Mouse (Mus musculus) left cerebral cortex, adult 2 months (tissue): ENCODE data around the gene Wars. TPM values are rescaled to one million over a fixed set of nuclear protein-coding genes. Genes with fewer than 3 reads are reported as not detected.
"Not testable (repeated sequence)": the region's sequence is repeated elsewhere in the genome, so short reads cannot be mapped to it uniquely, and the experiment has no call there.

Experiments used
- DNase-seq, 2 experiments: peaks; one replicate each; pipeline ENCODE4 v3.0.0; 2021 to 2022; ENCODE audit warnings: low spot score in 2 of 2, mixed read lengths in 1 of 2; ENCODE audit errors: extremely low spot score in 1 of 2
- H3K27ac ChIP-seq: fragments of 200-600 bp; 2 replicates; pipeline ENCODE4 v1.8.1; 2022
- H3K4me3 ChIP-seq: fragments of 200-600 bp; 2 replicates; pipeline ENCODE4 v1.8.1; 2022
- CTCF ChIP-seq: fragments of 200-600 bp; IDR thresholded peaks from 2 replicates; pipeline ENCODE4 v1.8.1; 2022; ENCODE audit warnings: antibody characterized with exemption, mild to moderate bottlenecking, moderate library complexity
- intact Hi-C: fragments of 180-260 bp; cut with DNase I; formaldehyde crosslinking; loops from one replicate; pipeline ENCODE4 v1.15.1; 2025
- total RNA-seq, 2 experiments: library from RNA; stranded (reverse); gene quantifications; 2 replicates each; pipeline ENCODE4 v1.2.3; 2021

Wars gene
- total RNA-seq, 2 experiments from 2014 or later, result 84.8 to 86.0 TPM

GRCm38 (mm10) chr12:108849488-108850022 lies 44.4 kb downstream of the Wars start:
- TF ChIP-seq CTCF, result no peak

DNA sequence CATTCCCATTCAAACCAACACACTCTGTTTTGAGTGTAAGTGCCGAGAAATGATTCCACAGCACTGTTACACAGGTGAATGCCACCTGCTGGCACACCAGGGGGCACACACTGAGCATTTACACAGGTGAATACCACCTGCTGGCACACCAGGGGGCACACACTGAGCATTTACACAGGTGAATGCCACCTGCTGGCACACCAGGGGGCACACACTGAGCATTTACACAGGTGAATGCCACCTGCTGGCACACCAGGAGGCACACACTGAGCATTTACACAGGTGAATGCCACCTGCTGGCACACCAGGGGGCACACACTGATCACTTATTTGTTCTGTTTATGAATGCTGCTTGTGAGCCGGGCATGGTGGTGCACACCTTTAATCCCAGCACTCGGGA lies 45.9 kb downstream of the Wars start:
- DNase-seq, H3K4me3 ChIP-seq, H3K27ac ChIP-seq, intact Hi-C loops: not testable (repeated sequence)

More at GRCm38 (mm10) chr12:108849488-108850022, 44.4 kb downstream of the Wars start:
- DNase-seq, result no peak
- no peak overlapping the region for H3K27ac ChIP-seq
- intact Hi-C loops, result no loop called here
- H3K4me3 ChIP-seq, result no peak overlapping the region

DNA sequence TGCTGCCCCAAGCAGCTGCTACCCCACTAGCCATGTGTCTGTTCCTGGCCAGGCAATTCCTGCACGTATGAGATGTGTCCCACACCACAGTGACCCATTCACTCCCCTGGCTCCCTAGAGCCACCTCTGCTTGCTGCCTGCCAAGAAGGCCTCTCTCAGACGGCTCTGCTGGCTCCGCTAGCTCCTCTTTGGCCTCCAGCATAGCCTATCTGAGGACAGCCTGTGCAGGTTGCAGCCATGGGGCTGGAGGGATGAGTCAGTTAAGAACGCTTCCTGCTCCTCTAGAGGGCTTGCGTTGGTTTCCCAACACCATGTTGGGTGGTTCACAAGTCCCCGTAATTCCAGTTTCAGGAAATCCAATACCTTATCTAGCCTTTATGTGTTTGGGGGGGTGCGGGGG lies 51.3 kb downstream of the Wars start:
- H3K4me3 ChIP-seq, result no peak overlapping the region
- DNase-seq, result no peak
- no peak overlapping the region for H3K27ac ChIP-seq
- intact Hi-C loops, result no loop called here
- no peak for TF ChIP-seq CTCF

DNA sequence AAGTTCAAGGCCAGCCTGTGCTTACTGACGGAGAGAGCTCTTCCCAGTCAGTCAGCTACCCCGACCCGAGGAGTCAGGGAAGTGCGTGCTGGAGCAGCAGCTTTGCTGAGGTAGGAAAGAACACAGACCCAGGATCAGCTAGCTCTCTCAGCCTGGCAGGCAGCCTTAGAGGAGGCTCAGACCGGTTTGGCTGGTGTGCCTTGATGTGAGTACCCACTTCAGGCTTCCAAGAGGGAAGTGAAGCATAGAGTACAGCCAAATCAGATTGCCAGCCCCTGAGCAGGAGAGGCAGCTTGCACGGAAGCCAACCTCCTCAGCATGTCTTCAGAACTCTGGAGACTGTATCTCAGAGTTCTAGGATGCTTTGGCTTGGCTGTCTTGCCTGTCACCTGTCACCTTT lies 52.8 kb downstream of the Wars start:
- intact Hi-C loops, result no loop called here
- DNase-seq, result no peak
- H3K4me3 ChIP-seq, result no peak overlapping the region
- no peak overlapping the region for H3K27ac ChIP-seq
- no peak for TF ChIP-seq CTCF

GRCm38 (mm10) chr12:108836722-108837121 lies 57.3 kb downstream of the Wars start:
- Histone ChIP-seq H3K27ac (peak overlapping the region; percentile 83), H3K4me3 (peak overlapping the region; percentile 93)
- intact Hi-C loops, result no loop called here
- DNase-seq, result no peak
- no peak for TF ChIP-seq CTCF

GRCm38 (mm10) chr12:108835840-108836409 lies 58.0 kb downstream of the Wars start, which contains the start of the genes Slc25a29 and Slc25a47:
Slc25a29 (minus strand) TSS chr12:108835883.
Slc25a47 (plus strand) TSS chr12:108836046.
- Histone ChIP-seq H3K4me3 (peak within 1 kb of the TSS; percentile 93), H3K27ac (peak within 1 kb of the TSS; percentile 84)
- intact Hi-C loops, result loop anchor here (2.0 kb wide), 1 partner anchor 41 kb away; no protein-coding TSS in a partner anchor
- TF ChIP-seq CTCF, result no peak; the same call in none of the 2 replicates
- DNase-seq, result peak; percentile 97

DNA sequence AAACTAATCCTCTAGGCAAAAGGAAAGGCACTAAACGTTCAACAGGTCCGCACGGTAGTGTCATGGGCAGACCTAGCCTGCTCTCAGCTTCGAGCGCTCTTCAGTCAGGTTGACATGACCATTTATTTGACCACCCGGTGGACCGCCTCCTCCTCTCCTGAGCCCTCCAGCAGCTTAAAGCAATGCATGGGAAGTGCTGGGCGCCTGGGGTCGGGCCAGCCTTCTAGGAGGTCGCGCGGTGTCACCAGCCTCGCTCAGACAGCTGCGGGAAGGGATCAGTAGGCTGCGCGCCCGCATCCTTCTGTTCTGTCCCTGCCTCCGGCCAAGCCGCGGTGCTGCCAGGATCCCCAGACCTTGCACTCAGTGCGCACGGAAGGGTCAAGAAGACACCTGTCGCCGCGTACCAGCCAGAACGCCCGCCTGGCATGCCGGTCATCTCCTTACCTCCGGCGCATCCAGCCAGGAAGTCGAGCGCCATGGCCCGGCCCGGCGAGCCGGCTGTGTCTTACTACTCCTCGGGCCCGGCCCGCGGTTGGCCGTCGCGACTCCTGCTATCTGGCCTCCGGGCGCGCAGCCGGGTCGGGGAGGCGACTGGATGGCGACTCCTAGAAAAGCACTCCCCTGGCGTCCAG lies 58.6 kb downstream of the Wars start:
- peak overlapping the region; percentile 84 for H3K27ac ChIP-seq
- TF ChIP-seq CTCF, result no peak
- intact Hi-C loops, result loop anchor here (2.0 kb wide), 1 partner anchor 41 kb away; no protein-coding TSS in a partner anchor
- H3K4me3 ChIP-seq, result peak overlapping the region; percentile 93
- peak in 1 of 2 experiments; percentile 34 for DNase-seq

- DNase-seq, result no peak
- intact Hi-C loops, result loop anchor here (2.0 kb wide), 1 partner anchor 40 kb away; no protein-coding TSS in a partner anchor
- H3K27ac ChIP-seq, result peak overlapping the region; percentile 84; the same call in 1 of the 2 replicates
- H3K4me3 ChIP-seq, result peak overlapping the region; percentile 93
- no peak for TF ChIP-seq CTCF
Observed at GRCm38 (mm10) chr12:108834786-108835185, 59.2 kb downstream of the Wars start.

GRCm38 (mm10) chr12:108834337-108834736 lies 59.6 kb downstream of the Wars start:
- no peak for DNase-seq
- peak overlapping the region; percentile 93; the same call in 1 of the 2 replicates for H3K4me3 ChIP-seq
- H3K27ac ChIP-seq, result no peak overlapping the region
- intact Hi-C loops, result loop anchor here (2.0 kb wide), 1 partner anchor 40 kb away; no protein-coding TSS in a partner anchor
- no peak for TF ChIP-seq CTCF

GRCm38 (mm10) chr12:108833408-108833807 lies 60.6 kb downstream of the Wars start:
- H3K4me3 ChIP-seq, result no peak overlapping the region
- TF ChIP-seq CTCF, result no peak
- intact Hi-C loops, result loop anchor here (1.0 kb wide), 1 partner anchor 21 kb away; no protein-coding TSS in a partner anchor
- peak overlapping the region; percentile 61; the same call in 1 of the 2 replicates for H3K27ac ChIP-seq
- DNase-seq, result no peak

DNA sequence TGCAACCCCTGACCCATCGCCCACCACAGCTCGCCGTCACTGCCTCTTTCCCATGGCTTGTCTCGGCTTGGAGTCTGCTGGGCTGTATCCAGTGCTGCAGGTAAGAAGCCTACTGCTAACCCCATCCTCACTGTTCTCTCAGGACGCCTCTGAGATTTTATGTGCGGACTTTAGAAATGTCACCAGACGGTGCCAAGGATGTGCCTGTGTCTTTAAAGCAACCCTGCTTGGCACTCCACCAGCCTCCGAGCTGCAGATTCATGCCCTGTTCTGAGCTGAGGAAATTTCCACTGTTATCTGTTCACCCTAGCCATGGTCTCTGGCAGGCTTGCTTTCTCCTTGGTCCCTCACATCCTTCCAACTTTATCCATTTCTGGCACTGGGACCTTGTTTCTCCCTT lies 61.1 kb downstream of the Wars start:
- Histone ChIP-seq H3K4me3 (0 out of 2 replicates have a peak overlapping the region, but pooled peaks have one; percentile 1), H3K27ac (peak overlapping the region; percentile 61; the same call in 1 of the 2 replicates)
- intact Hi-C loops, result loop anchor here (1.0 kb wide), 1 partner anchor 21 kb away; no protein-coding TSS in a partner anchor
- no peak for DNase-seq
- no peak for TF ChIP-seq CTCF
